Mouse (Mus musculus) olfactory bulb, adult 2 months (tissue): Measurements from ENCODE around the gene Tmem246. TPM values are rescaled to one million over a fixed set of nuclear protein-coding genes. Genes with fewer than 3 reads are reported as not detected.

Source experiments
- H3K27ac ChIP-seq: fragments of 200-500 bp; 2 replicates; pipeline ENCODE4 v1.5.1; 2012; ENCODE audit warnings: low read depth, low read length; ENCODE audit not compliant: insufficient read depth
- H3K4me1 ChIP-seq: fragments of 200-500 bp; 2 replicates; pipeline ENCODE4 v1.6.1; 2012; ENCODE audit warnings: low read length; ENCODE audit not compliant: control insufficient read depth, insufficient read depth
- H3K4me3 ChIP-seq: fragments of 200-500 bp; 2 replicates; pipeline ENCODE4 v1.5.1; 2012; ENCODE audit warnings: mild to moderate bottlenecking, low read depth, low read length, moderate library complexity; ENCODE audit not compliant: insufficient read depth
- CTCF ChIP-seq: fragments of 200-500 bp; IDR thresholded peaks from 2 replicates; pipeline ENCODE4 v1.5.1; 2012; ENCODE audit warnings: low read depth, mild to moderate bottlenecking, low read length, moderate library complexity; ENCODE audit not compliant: insufficient read depth
- POLR2A ChIP-seq: fragments of 200-500 bp; IDR thresholded peaks from 2 replicates; pipeline ENCODE4 v1.6.1; 2012; ENCODE audit warnings: mild to moderate bottlenecking, low read depth, low read length, moderate library complexity; ENCODE audit not compliant: insufficient read depth
- WGBS: fragments of 180-500 bp; shearing (Covaris S2); methylation state at CpG from one replicate; pipeline ENCODE4 v1.1.7; 2018; 5-methylcytosine and 5-hydroxymethylcytosine counted together
- polyA plus RNA-seq: library from polyadenylated mRNA; stranded (reverse); fragments of >200 nt; gene quantifications from 2 replicates; pipeline ENCODE4 v1.2.4, GENCODE M21; 2012; ENCODE audit warnings: low replicate concordance; ENCODE audit not compliant: missing spikeins, insufficient read depth, insufficient read length

Gene Tmem246
- polyA plus RNA-seq, 1 experiment, result not detected

DNA sequence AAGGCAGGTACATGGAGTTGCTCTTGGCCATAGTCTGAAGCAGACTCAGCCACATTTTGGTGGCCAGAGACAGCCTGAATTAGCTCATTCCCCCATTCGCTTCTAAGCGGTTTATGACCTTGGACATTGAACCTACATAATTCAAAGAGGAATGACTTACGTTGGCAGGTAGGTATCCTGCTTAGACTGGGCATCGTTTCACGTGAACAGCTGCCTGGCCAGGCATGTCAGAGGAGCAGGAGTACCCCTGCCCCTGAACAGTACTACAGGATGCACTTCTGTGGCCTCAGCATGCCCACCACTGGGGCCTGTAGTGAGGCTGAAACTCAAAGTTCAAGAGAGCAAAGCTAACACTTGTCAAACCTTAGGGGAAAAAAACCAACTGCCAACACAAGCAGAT is 44.3 kb downstream of the Tmem246 start:
- Histone ChIP-seq H3K4me3 (no peak overlapping the region), H3K27ac (no peak overlapping the region), H3K4me1 (no peaks in the 10 kb centered on the region)
- no peak for TF ChIP-seq CTCF
- TF ChIP-seq POLR2A, result no peak
- WGBS, result 95% methylated on average over 5 of the region's 5 CpGs

DNA sequence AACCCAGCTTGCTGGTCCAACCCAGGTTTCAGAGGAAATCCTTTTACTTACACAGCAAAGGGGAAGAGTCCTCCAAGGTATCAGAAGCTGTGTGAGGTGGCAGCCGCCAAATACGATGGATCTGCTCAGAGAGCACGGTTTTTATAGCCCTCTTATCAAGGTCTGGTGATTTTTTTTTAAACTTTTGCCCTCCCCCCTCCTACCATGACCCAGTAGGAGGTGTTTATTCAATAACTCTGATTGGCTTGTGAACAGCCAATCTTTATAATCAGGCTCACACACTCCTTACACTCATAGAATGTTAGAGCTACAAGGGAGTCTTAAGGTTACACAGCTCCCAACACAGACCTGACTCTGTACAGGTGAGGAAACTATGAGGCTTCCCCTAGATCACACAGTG is 48.3 kb downstream of the Tmem246 start, which contains the start of gene Aldob:
Gene Aldob (minus strand): TSS at position 164 of the 400 bp plus-strand sequence.
- no peak for TF ChIP-seq POLR2A
- no peak for TF ChIP-seq CTCF
- Histone ChIP-seq H3K27ac (no peak within 1 kb of the TSS), H3K4me1 (no peaks in the 10 kb centered on the region), H3K4me3 (no peak within 1 kb of the TSS)
- 70% methylated on average over 3 of the region's 3 CpGs for WGBS

DNA sequence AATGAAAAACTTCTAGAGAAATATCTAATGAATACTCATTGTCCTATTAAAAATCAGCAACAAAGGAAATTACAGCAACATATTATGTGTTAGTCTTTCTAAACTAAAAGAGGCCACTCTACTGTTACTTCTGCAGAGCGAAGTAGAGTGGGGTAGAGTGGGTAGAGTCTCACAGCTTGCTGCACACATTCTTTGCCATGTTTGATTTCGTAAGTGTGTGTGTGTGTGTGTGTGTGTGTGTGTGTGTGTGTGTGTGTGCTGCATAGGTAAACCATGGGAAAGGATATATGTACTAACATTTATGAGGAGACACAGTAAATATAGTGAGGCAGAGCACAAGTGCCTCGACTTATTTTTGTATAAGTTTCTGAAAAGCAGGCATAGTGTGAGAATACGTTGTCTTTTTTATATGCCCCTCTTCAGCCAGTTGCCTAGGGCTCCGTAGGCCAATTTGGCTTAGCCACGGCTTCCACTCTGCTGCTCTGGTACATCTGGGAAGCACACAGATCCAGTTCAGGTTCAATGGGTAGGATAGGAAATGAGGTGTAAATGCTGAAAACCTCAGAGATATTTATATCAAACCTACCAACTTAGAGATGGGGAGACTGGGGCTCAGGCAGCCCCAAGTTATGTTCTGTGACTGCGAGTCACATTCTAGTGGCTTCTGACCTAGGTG is 50.0 kb downstream of the Tmem246 start:
- Histone ChIP-seq H3K4me1 (no peaks in the 10 kb centered on the region), H3K27ac (no peak overlapping the region), H3K4me3 (no peak overlapping the region)
- TF ChIP-seq POLR2A (no peak), CTCF (no peak)
- WGBS, result 85% methylated on average over 7 of the region's 7 CpGs

DNA sequence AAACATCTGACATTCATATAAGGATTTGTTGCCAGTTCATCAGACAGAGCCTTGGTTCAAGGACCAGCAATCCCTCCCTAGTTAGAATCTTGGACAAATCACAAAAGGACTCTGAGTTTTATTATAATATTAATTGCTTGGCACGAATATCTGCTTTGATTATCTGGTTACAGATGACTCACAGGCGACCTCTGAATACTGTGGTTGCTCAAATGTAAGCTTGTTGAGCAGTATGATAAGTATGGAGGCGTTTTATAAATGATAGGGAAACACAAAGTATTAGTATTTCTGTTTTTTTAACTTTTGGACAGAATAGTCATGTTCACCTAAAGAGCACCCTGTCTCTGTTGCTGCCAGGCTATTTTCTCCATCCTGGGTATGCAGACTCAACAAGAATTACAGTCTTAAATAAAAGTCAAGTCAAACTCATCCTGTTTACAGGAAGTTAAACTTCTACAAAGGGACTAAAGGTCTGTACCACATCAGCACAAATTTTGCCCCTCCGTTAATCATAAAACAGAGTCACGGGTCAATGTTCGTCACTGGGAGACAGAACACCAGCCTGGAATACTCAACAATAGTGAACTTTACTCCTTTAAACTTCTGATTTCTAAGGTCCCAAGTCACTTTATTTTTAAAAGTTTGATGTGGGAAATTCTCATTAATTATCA is 50.7 kb downstream of the Tmem246 start:
- 69% methylated on average over 6 of the region's 6 CpGs for WGBS
- Histone ChIP-seq H3K4me1 (no peaks in the 10 kb centered on the region), H3K27ac (no peak overlapping the region), H3K4me3 (no peak overlapping the region)
- TF ChIP-seq CTCF, result no peak
- TF ChIP-seq POLR2A, result no peak

DNA sequence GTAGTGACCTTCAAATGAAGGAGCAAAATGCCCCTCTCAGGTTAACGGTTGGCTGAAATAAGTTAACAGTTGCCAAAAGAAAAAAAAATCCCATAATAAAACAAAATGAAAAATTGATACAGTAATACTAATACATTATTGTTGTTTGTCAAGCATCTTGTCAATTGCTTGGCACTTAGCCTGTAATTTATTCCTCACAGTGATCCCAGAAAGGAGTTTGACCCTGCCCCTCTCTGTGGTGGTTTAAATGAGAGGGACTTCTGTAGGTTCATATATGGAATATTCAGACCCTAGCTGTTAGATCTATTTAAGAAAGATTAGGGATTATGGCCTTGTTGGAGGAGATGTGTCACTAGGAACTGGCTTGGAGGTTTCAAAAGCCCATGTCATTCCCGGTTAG is 51.6 kb downstream of the Tmem246 start:
- no peak overlapping the region for H3K27ac ChIP-seq
- WGBS, result 85% methylated on average over 2 of the region's 2 CpGs
- no peak overlapping the region for H3K4me3 ChIP-seq
- H3K4me1 ChIP-seq, result no peaks in the 10 kb centered on the region
- TF ChIP-seq POLR2A (no peak), CTCF (no peak)

DNA sequence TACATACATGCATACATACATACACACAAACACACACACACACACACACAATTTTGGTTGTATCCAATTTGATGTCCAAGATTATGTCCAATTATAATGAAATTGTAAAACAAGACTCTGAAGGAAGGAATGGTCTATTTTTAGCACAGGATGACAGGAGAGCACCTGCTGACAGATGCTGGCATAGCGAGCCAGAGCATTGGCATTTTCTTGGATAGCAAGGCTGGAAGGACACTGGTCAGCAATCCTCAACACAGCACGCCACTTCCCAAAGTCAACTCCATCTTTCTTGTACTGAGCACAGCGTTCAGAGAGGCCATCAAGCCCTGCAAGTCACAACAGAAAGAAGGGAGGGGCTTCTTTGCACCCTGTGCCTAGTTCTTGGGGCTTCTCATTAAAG is 56.7 kb downstream of the Tmem246 start:
- TF ChIP-seq CTCF (no peak), POLR2A (no peak)
- 83% methylated on average over 3 of the region's 3 CpGs for WGBS
- Histone ChIP-seq H3K4me3 (no peak overlapping the region), H3K27ac (no peak overlapping the region), H3K4me1 (no peaks in the 10 kb centered on the region)

DNA sequence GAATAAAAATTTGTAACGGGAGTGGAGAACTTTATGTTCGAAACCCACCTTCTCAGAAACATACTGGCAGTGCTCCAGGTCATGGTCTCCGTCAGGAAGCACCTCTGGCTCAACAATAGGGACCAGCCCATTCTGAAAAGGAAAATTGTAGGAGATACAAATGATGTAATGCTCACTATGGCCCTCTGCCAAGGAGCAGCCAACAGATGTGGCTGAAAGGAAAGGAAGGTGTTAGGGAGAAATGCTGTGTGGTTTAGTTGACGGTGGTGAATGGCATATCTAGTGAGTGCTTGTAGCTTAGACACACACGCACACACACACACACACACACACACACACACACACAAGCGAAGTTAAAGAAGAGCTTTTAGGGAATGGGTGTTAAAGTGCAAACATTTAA is 58.0 kb downstream of the Tmem246 start:
- H3K27ac ChIP-seq, result no peak overlapping the region
- no peak for TF ChIP-seq POLR2A
- no peak for TF ChIP-seq CTCF
- no peaks in the 10 kb centered on the region for H3K4me1 ChIP-seq
- no peak overlapping the region for H3K4me3 ChIP-seq
- 52% methylated on average over 6 of the region's 6 CpGs for WGBS

DNA sequence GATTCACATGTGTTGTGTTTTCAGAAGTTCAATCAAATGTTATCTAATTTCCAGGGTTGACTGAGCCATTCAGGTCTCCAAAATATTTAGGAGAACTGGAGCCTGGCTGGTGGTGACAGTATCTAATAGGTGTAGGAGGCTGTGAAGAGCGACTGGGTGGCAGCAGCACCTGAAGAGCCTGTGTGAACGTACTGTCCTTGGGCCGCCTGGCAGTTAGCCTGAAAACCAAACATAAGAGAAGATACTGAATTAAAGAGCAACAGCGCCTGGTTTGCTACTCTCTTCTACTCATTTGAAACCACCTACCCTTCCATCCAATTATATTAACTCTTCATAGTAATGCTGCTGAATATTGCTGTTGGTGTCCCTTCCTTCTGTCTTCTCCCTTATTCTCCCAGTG is 61.0 kb downstream of the Tmem246 start:
- no peak overlapping the region for H3K4me3 ChIP-seq
- no peak overlapping the region for H3K27ac ChIP-seq

DNA sequence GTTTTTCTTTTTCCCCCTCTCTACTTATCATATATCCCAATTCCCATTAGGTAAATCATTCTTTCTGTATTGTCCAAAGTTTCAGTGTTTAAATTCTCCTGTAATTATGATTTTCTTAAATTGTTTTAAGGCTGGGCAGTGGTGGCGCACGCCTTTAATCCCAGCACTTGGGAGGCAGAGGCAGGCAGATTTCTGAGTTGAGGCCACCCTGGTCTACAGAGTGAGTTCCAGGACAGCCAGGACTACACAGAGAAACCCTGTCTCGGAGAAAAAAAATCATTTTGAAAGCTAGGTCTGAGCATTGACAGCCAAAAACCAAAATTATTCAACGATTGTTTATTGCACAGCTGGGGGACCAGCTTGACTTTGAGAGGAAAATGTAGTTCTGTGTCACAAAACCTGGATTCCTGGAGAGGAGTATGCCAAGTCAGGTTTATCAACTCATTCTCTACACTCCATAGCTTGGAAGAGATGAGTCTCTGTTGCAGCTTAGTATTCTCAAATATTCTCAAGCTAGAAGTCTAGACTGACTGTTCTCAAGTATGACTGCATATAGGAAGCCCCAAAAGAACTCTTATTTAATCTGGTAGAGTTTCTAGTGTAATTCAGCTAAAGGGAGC is 61.9 kb downstream of the Tmem246 start:
- whole genome bisulfite sequencing, result 92% methylated on average over 4 of the region's 4 CpGs
- Histone ChIP-seq H3K27ac (no peak overlapping the region), H3K4me1 (no peaks in the 10 kb centered on the region), H3K4me3 (no peak overlapping the region)
- no peak for TF ChIP-seq CTCF
- TF ChIP-seq POLR2A, result no peak

More for the DNA sequence above, 61.0 kb downstream of the Tmem246 start:
- WGBS, result 93% methylated on average over 4 of the region's 4 CpGs
- no peak for TF ChIP-seq POLR2A
- no peak for TF ChIP-seq CTCF
- no peaks in the 10 kb centered on the region for H3K4me1 ChIP-seq
